Mouse (Mus musculus) liver, adult 2 months (tissue): Measurements from ENCODE around the gene Nkx2-3.

ENCODE experiments used
- CTCF ChIP-seq: fragments of 200-500 bp; IDR thresholded peaks from 2 replicates; pipeline ENCODE4 v1.5.1; 2011; ENCODE audit warnings: low read depth, low read length, control low read depth
- POLR2A ChIP-seq: fragments of 200-500 bp; IDR thresholded peaks from 2 replicates; pipeline ENCODE4 v1.6.1; 2011; ENCODE audit warnings: low read length, control low read depth; ENCODE audit not compliant: insufficient read depth; ENCODE audit errors: extremely low read depth

GRCm38 (mm10) chr19:43603521-43603920, 8.6 kb upstream of the Nkx2-3 start:
- no peak for TF ChIP-seq CTCF
- TF ChIP-seq POLR2A: no peak
